Mouse (Mus musculus) adrenal gland, adult 18-20 months (tissue): ENCODE results near the gene Mcm9. TPM values are rescaled to one million over a fixed set of nuclear protein-coding genes. Genes with fewer than 3 reads are reported as not detected.
A peak's percentile ranks its signal among the peaks of the same experiment; 100 is the strongest.

Source experiments
- DNase-seq, 2 experiments: peaks; one replicate each; pipeline ENCODE4 v3.0.0; 2021 to 2022; ENCODE audit warnings: low spot score in 2 of 2
- total RNA-seq, 2 experiments: library from RNA; stranded (reverse); gene quantifications; 1 replicate in 1 of 2; 2 replicates in 1 of 2; pipeline ENCODE4 v1.2.3; 2021

Gene Mcm9
- total RNA-seq, 2 experiments from 2014 or later, result 5.9 to 8.2 TPM

GRCm38 (mm10) chr10:53580621-53581081, 49.6 kb downstream of the Mcm9 start:
- peak; percentile 41 to 57 for DNase-seq

GRCm38 (mm10) chr10:53580137-53580536, 50.1 kb downstream of the Mcm9 start:
- no peak for DNase-seq

- DNase-seq, result no peak
These were observed 61.7 kb downstream of the Mcm9 start for GRCm38 (mm10) chr10:53568531-53568930.

- no peak for DNase-seq
These were observed 64.7 kb downstream of the Mcm9 start for GRCm38 (mm10) chr10:53565538-53565937.

- no peak for DNase-seq
These were observed 68.2 kb downstream of the Mcm9 start for GRCm38 (mm10) chr10:53562001-53562400.

- no peak for DNase-seq
These were observed 92.6 kb downstream of the Mcm9 start for GRCm38 (mm10) chr10:53537596-53537995.

- DNase-seq, result no peak
These were observed 97.9 kb downstream of the Mcm9 start for GRCm38 (mm10) chr10:53532297-53532696.

GRCm38 (mm10) chr10:53527838-53528773, 102.1 kb downstream of the Mcm9 start:
- peak; percentile 25 to 43 for DNase-seq

GRCm38 (mm10) chr10:53527344-53527743, 102.9 kb downstream of the Mcm9 start:
- no peak for DNase-seq

- no peak for DNase-seq
These were observed 103.9 kb downstream of the Mcm9 start for GRCm38 (mm10) chr10:53526350-53526749.

- no peak for DNase-seq
These were observed 104.8 kb downstream of the Mcm9 start for GRCm38 (mm10) chr10:53525265-53525976.

GRCm38 (mm10) chr10:53519068-53519954, 110.9 kb downstream of the Mcm9 start:
- no peak for DNase-seq

GRCm38 (mm10) chr10:53518599-53518913, 111.7 kb downstream of the Mcm9 start:
- no peak for DNase-seq

GRCm38 (mm10) chr10:53517770-53518598, 112.3 kb downstream of the Mcm9 start:
- DNase-seq, result no peak

GRCm38 (mm10) chr10:53512491-53512890, 117.7 kb downstream of the Mcm9 start:
- DNase-seq, result no peak

- DNase-seq, result peak; percentile 29 to 32
These were observed 121.0 kb downstream of the Mcm9 start for GRCm38 (mm10) chr10:53509158-53509773.

GRCm38 (mm10) chr10:53508676-53509075, 121.6 kb downstream of the Mcm9 start:
- no peak for DNase-seq

GRCm38 (mm10) chr10:53505526-53505925, 124.7 kb downstream of the Mcm9 start:
- no peak for DNase-seq

- DNase-seq, result no peak
These were observed 125.2 kb downstream of the Mcm9 start for GRCm38 (mm10) chr10:53505069-53505468.
